Mouse (Mus musculus): ENCODE results near the gene Fgf14.
"Not testable (repeated sequence)": the region's sequence is repeated elsewhere in the genome, so short reads cannot be mapped to it uniquely, and the experiment has no call there.

Gene Fgf14

DNA sequence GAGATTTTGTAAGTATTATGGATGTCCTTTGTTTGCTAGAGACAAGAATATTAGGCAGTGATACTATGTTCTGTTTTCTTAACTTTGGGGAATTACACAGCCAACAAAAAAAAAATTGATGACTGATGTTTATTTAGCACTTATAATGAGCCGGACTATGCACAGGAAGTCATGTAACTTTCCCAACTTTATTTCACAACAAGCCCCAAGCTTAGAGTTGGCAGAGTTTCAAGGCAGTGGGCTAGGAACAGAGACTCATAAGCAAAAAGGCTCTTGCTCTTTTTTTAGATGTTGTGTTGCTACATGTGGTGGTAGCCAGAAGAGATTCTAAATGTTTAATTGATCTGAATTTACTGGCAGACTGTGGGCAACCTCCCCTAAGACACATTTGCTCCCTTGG lies 191.7 kb downstream of the Fgf14 start:
- DNase-seq (ENCODE audit: low read depth, low spot score) = no peak

DNA sequence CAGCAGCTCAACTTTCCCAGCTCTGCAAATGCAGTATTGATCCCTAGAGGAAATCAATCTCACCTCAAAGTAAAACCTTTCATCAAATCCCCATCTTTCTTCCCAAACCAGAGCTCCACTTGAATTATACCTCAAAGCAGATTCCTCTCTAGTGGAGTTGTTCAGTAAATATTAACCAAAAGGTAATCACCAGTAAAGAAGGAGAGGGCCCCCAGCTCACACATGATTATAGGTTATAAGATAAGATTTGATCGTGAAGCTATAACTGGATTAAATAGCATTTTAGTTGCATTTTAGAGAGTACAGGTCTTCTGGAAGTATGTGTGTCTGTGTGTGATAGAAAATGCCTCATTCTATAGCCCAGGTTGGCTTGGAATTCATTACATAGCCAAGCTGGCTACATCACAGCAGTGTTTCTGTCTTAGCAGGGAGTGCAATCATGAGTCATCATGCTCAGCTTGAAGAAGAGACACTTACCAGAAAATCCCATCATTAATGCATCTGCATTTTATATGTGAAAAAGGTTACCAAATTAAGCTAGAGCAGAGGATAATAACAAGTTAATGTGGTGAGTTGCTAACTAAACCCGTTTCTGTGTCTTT lies 202.8 kb downstream of the Fgf14 start:
- no peak for DNase-seq (ENCODE audit: low read depth, low spot score)

DNA sequence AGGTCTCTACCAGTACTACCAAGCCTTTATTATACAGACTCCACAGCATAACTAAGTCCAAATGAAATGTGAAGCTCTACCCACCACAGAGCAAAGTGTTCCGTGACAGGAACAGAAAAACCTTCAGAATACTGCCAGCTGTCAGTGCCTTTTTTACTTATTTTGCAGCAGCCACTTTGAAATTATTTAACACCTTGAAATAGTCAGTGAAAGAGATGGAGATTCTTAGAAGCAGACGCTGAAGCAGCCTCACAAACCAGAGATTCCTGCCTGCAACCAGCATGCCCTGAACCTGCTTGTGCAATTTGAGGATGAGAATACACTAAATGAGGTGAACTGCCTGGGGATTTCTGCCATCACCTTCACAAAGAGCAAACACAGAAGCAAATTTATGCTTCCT lies 206.0 kb downstream of the Fgf14 start:
- DNase-seq (ENCODE audit: low read depth, low spot score) = no peak

DNA sequence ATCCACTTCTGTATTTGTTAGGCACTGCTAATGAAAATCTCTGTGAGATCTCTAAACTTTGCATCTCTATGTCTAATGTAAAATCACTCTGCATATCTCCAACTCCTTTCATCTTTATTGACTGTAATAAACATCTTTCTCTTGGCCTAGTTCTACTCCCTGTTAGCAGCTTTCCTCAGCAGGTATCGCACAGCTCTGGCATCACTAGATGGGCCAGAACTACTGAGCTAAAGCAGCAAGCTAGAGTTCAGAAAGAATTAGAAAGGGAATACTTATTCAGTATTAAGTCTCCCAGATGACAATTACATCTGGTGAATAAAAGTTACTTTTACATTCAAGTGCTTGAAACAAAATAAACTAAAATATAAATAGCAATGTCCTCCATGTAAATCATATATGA lies 221.8 kb downstream of the Fgf14 start:
- no peak for DNase-seq (ENCODE audit: low read depth, low spot score)

DNA sequence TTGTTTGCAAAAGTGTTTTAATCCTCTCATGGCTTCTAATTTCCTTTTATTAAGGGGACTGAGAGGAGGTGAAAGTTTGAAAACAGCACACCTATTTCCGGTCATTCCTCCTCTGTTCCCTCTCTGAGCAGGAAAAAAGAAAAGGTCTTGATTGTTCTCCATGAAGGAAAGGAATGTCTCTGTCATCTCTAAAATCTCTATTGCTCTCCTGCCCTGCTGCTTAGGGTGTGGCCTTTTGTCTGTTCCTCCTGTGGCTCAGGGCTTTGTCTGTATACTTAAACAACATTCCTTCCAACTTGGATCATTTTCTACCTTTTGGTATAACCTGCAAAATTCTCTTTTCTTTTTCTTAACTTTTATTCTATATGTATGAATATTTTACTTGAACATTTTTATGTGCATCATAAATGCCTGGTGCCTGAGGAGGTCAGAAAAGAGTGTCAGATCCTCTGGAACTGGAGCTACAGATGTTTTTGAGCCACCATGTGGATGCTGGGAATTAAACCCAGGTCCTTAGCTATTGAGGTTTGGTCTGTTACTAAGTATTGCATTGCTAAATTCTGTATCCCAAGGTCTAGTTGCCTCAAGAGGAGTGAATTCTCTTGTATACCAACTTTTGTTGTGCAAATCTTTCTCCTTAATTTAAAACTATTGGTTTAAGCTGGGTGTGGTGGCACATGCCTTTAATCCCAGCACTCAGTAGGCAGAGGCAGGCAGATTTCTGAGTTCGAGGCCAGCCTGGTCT lies 230.7 kb downstream of the Fgf14 start:
- DNase-seq (ENCODE audit: low read depth, low spot score) = peak; percentile 52

DNA sequence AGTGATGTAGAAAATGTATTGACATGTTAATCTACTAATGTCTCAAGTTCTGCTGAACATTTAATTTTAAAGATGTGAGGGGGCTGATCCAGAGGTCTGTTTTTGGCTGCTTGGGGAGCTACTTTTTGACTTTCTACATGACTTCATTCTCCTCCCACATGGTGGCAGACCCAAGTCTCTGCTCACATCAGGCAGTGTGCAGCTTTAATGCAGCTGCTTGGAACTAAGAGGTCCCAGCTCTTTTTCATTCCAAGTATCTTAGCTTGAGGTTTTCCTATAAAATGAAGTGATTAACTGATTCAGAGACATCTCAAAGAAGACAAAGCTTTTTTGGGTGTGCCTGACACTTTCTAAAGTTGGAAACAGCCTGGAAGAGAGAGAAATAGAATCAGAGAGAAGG lies 232.1 kb downstream of the Fgf14 start:
- DNase-seq (ENCODE audit: low read depth, low spot score) = no peak

DNA sequence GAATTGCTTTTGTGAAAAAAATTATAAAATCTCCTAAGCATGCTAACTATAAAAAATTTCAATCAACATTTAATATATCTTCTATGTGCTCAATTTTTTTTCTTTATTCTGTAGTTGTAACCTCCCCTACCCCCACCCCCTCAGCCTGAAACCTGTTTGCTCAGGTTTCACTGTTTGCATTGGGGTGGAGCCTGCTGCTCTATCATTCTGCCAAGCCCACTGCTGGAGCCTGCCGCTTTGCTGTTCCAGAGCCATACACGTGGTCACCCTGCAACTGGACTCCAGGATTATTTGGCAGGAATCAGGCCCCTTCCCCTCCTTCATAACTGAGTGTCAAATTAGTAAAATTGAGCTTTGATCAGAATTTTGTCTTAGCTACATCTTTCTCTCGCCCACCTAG lies 237.6 kb downstream of the Fgf14 start:
- not testable (repeated sequence) for DNase-seq (ENCODE audit: low read depth, low spot score)

DNA sequence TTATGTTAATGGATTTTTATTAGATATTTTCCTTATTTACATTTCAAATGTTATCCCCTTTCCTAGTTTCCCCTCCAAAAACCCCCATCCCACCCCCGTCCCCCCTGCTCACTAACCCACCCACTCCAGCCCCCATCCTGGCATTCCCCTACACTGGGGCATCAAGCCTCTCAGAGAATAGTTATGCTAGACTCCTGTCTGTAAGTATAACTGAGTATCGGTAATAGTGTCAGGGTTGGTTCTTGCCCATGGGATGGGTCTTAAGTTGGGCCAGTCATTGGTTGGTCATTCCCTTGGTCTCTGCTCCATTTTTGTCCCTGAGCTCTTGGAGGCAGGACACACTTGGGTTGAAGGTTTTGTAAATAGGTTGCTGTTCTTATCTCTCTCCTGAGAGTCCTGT lies 265.0 kb downstream of the Fgf14 start:
- no peak for DNase-seq (ENCODE audit: low read depth, low spot score)

DNA sequence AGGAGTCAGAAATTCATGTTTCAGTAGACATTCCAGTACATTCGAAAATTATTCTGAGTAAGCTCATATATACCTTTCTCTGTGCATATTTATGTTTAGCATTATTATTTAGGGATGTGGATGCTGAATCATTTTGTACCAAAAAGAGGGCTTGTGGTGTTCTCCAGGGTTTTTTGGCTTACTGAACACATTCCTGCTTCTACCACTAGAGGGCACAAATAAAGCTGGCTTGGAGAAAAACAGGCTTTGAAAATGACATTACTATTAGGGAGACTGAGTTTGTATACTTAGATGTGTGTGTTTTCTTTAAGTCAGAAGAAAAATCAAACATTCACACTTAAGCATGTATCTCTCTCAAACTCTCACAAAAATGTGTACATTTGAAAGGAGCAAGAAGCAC lies 266.0 kb downstream of the Fgf14 start:
- peak; percentile 31 for DNase-seq (ENCODE audit: low read depth, low spot score)

DNA sequence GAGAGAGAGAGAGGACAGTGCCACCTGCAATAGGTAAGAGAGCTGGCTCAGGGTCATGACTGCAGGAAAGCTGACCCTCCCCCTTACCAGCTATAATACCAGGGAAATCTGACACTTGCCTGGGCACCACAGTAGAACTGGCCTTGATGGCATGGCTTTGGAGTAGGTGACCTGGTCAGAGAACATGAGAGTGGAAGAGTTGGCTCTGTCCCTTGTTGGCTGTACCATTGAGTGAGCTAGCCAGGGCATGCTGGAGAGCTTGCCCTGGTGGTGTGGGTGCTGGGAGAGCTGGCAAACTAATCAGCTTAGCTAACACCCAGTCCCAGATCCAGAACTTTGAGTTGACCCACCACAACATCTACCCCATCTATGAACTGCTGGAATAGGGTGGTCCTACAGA lies 348.5 kb downstream of the Fgf14 start:
- DNase-seq (ENCODE audit: low read depth, low spot score) = no peak

DNA sequence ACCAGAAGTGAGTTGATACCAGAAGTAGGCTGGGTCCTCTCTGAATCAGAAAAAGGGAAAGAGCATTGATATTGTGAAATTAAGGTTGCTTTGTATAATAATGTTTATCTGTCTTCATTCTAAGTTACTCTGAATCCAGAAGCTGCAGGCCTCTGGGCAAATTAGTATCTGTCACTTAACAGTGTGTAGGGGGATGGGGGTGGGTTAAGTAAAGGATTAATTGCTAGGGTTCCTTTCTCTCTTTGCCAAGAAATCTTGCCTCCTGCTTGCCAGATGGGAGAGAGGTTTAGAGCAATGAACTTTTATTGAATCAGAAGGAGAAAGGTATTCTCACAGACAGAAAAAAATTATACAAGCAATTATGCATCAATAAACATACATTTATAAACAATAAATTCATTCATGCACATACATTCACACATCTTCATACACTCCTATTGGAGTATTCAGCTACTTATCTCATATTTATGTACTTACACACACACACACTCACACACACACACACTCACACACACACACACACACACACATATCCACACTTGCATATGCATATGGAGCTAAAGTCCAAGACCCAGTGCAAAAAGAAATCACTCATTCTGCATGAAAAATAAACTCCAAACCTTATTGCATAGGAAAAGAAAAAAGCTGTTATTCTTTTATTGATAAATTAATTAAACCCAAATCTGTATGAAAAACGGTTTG lies 357.8 kb downstream of the Fgf14 start:
- no peak for DNase-seq (ENCODE audit: low read depth, low spot score)

DNA sequence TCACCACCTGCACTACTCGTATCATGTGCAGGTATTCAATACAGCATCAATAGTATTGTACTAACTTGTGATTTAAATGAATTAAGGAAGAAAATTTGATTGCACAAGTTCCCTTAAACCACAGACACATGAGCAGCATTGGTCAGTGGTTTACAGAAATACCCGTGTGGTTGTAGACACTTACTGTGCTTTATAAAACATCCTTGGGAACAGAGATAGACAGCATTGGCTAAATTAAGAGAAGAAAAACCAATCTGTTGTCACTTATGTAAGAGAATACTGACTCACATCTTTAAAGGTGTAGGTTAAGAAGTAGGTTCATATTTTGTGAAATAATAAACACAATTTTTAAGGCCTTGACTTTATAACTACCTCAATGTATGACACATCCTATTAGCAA lies 361.4 kb downstream of the Fgf14 start:
- no peak for DNase-seq (ENCODE audit: low read depth, low spot score)

DNA sequence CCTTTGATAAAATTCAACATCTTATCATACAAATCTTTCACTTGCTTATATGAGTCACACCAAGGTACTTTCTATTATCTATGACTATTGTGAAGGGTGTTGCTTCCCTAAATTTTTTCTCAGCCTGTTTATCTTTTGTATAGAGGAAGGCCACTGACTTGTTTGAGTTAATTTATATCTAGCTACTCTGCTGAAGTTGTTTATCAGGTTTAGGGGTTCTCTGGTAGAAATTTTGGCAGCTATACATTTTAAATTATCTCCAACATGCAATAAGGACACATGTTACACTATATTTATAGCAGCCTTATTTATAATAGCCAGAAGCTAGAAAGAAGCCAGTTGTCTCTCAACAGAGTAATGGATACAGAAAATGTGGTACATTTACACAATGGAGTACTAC lies 389.9 kb downstream of the Fgf14 start:
- DNase-seq (ENCODE audit: low read depth, low spot score) = no peak

DNA sequence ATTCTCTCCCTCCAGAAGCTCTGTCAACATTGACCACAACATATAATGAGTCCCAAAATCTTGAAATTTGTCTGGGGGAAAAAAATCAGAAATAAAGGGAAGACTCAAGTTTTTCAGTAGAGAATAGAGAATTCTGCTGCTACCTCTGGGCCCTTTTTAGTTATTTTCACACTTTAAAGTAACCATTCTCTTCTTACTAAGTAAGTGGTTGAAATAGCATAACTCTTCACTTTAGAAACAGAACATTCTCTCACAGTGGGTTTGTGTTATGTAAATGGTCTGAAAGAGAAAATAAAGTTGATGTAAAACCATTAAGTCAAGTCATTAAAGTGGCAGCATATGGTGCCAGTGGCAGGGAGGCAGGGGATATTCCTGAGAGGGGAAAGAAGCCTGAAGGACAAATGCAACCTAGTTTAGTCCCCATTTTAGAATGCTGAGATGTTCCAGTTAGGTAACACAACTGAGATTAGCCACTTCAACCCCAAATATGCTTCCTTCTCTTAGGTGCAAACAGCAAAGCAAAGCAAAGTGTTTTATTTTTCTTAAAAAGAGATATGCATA lies 398.5 kb downstream of the Fgf14 start:
- no peak for DNase-seq (ENCODE audit: low read depth, low spot score)

DNA sequence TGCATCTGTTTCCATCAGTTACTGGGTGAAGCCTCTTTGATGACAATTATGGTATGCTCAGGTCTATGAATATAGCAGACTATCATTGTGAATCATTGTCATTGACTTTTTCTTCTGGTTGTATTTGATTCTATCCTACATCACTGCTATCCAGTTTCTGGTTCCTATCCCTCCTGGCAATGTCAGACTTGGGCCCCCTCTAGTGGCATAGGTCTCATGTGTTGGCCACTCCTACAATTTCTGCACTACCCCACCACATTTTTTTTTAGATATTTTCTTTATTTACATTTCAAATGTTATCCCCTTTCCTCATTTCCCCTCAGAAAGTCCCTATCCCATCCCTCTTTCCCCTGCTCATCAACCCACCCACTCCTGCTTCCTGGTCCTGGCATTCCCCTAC lies 409.9 kb downstream of the Fgf14 start:
- DNase-seq (ENCODE audit: low read depth, low spot score) = peak; percentile 2

DNA sequence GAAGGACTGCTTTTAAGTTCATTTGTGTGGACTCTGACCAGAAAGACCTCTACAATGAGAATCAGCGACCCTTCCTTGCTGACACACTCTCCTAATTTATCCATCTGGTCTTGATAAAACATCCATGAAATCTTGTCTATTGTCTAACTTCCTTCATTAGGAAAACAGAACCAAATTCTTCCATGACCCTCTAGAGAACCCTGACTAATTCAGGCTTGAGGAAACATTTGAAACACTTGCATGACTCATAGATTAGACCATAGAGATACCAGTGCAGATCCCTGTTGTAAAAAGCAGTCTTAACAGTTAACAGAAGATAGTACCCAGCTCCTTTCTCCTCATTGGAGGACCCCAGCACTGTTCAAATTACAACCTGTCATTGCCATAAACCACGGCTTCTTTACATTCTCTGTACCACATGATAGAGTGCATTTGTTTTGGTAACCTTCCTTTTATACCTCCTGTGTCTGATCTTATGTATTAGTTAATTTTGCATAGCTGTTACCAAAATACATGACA lies 412.3 kb downstream of the Fgf14 start:
- no peak for DNase-seq (ENCODE audit: low read depth, low spot score)

DNA sequence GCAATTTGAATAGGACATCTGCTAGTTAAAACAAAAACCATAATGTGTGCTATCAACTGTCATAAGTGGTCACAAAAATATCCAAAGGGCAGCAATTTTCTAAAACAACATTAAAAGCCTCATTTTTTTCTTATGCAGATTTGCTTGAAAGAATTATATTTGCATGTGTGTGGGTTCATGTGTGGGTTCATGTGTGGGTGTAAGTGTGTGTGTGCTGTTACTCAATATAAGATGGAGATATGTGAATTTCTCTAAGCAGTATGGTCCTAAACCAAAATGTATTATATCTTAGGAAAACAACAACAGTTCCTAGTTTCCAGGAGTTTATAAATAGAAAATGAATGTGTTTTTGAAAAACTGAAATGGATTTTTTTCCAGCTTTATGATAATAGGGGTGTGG lies 413.7 kb downstream of the Fgf14 start:
- no peak for DNase-seq (ENCODE audit: low read depth, low spot score)

DNA sequence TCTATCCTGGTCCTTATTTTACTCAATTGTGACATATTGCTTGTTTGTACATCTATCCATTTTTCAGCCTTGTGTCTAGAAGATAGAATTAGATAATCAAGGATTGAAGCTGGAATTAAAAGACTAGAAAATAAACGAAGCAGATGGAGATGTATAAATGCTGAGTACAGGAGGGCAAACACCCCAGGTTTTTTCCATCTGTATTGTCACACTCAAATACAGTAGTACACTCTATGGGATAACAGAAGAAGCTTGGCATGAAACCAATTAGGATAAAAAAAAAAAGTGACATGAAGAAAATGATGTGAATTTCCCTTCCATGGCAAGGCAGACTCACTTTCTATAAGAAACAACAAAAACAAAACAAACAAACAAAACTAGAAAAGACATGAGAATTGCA lies 429.4 kb downstream of the Fgf14 start:
- no peak for DNase-seq (ENCODE audit: low read depth, low spot score)

DNA sequence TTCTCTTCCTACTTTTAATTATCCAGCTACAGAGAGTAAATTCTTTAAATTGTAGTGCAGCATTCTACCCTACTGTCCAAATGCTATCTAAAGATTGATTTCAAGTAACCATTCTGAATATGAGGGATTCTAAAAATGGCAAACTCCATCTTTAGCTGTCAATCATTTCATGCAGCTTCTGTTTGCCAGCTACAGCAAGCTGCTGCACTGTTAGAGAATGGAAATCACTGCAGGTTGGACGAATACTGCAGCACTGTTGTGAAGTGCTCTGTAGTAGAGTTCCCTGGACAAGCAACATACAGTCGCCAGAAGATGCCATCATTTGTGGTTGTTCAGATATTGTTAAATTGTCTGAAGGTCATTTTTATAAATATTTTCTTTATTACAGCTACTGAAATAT lies 453.5 kb downstream of the Fgf14 start:
- no peak for DNase-seq (ENCODE audit: low read depth, low spot score)

DNA sequence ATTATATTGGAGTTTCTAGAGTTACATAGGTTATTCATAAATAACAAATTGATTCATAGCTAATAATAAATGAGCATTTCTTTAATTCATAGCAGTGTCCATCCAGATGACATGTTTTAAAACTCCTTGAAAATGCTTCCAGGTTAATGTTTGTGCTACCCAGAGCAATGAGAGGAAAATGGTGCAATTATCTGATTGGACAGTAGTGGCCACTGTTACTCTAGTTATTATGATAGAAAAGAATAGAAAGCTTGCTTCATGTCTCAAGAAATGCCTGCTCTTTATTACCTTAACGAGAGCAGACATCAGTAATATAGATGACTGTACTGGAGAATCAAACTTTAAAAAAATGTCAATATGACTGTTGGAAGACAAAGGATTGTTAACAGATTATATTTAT lies 454.5 kb downstream of the Fgf14 start:
- peak; percentile 27 for DNase-seq (ENCODE audit: low read depth, low spot score)

DNA sequence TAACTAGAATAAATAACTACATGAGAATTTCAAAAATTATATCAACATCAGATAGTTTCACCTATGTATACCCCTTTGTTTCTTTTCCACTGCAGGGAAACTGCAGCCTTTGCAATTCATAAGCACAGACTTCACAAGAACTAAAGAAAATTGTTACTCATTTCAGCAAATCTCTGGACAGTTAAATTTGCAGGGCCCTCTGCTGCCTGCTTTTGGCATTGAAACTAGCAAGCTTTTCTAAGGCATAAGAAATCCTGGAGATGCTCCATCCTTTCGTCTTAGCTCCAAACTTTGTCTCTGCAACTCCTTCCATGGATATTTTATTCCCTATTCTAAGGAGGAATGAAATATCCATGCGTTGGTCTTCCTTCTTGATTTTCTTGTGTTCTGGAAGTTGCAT lies 455.9 kb downstream of the Fgf14 start:
- DNase-seq (ENCODE audit: low read depth, low spot score) = peak; percentile 5

DNA sequence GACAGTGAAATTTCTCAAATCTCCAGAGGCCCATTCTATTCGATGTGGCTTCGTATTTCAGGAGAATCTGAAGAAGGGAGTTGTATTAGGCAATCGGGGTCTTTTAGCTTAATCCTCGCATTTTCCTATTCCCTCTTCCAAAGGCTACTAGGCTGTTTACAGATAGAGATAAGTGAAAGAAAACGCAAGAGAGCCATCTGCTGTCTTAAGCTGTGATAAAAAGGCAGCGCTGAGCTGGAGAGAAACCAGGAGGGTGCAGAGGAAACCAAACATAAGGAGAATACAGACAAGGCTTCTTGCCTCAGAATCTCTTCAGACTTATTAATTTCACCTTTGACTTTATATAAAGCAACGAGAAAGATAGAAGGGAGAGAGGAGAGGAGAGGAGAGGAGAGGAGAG lies 481.1 kb downstream of the Fgf14 start:
- peak; percentile 27 for DNase-seq (ENCODE audit: low read depth, low spot score)

DNA sequence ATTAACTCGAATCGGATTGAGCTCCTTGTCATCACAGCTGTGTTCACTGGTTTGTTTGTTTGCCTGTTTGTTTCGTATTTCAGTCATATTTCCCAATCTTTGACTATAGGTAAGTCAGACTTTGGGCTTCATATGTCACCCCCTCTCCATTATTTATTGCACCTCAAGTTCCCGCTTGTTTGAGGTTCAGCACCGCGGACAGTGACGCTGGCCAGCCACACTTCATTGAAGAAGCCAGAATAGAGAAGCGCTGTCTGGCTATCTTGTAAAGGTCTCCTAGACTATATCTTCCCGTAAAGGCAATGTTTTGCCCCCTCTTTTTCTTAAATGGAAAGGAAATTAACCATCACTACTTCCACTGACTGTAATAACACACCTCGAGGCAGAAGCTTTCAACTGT lies 481.6 kb downstream of the Fgf14 start:
- DNase-seq (ENCODE audit: low read depth, low spot score) = peak; percentile 43
